Mouse (Mus musculus) heart, adult 2 months (tissue): ENCODE data around the gene Gm4131. TPM values are rescaled to one million over a fixed set of nuclear protein-coding genes. Genes with fewer than 3 reads are reported as not detected.
A peak's percentile ranks its signal among the peaks of the same experiment; 100 is the strongest.
"Not testable (repeated sequence)": the region's sequence is repeated elsewhere in the genome, so short reads cannot be mapped to it uniquely, and the experiment has no call there.

Source experiments
- DNase-seq, 2 experiments: peaks; one replicate each; pipeline ENCODE4 v3.0.0; 2021
- H3K27ac ChIP-seq: fragments of 200-600 bp; 2 replicates; pipeline ENCODE4 v1.8.1; 2022
- H3K27me3 ChIP-seq: fragments of 200-500 bp; 2 replicates; pipeline ENCODE4 v1.6.1; 2012; ENCODE audit warnings: mild to moderate bottlenecking, low read length, inconsistent platforms, mixed read lengths; ENCODE audit not compliant: control insufficient read depth, insufficient read depth
- H3K36me3 ChIP-seq: fragments of 200-500 bp; 2 replicates; pipeline ENCODE4 v1.6.1; 2012; ENCODE audit warnings: low read length, inconsistent platforms; ENCODE audit not compliant: control insufficient read depth, insufficient read depth
- H3K4me1 ChIP-seq: fragments of 200-500 bp; 2 replicates; pipeline ENCODE4 v1.6.1; 2011; ENCODE audit warnings: low read length; ENCODE audit not compliant: control insufficient read depth, insufficient read depth
- H3K4me3 ChIP-seq: fragments of 200-600 bp; 2 replicates; pipeline ENCODE4 v1.8.1; 2022
- H3K79me2 ChIP-seq: fragments of 200-500 bp; replicated peaks from 2 replicates; pipeline ENCODE4 v1.6.1; 2012; ENCODE audit warnings: mild to moderate bottlenecking, inconsistent platforms, low read length, moderate library complexity, mixed read lengths; ENCODE audit not compliant: control insufficient read depth, insufficient read depth
- H3K9ac ChIP-seq: fragments of 200-500 bp; 2 replicates; pipeline ENCODE4 v1.6.1; 2012; ENCODE audit warnings: low read depth, mild to moderate bottlenecking, control low read depth, inconsistent platforms, low read length, mixed read lengths
- CTCF ChIP-seq: fragments of 200-600 bp; IDR thresholded peaks from 2 replicates; pipeline ENCODE4 v1.8.1; 2022; ENCODE audit warnings: antibody characterized with exemption, mild to moderate bottlenecking, moderate library complexity
- EP300 ChIP-seq: fragments of 200-500 bp; IDR thresholded peaks from 2 replicates; pipeline ENCODE4 v1.6.1; 2011; ENCODE audit warnings: low read depth, low read length, control low read depth; ENCODE audit not compliant: insufficient read depth
- POLR2A ChIP-seq: fragments of 200-500 bp; IDR thresholded peaks from 2 replicates; pipeline ENCODE4 v1.6.1; 2011; ENCODE audit warnings: mild to moderate bottlenecking, low read depth, low read length, control low read depth; ENCODE audit not compliant: insufficient read depth
- WGBS: fragments of 180-500 bp; shearing (Covaris S2); methylation state at CpG from one replicate; pipeline ENCODE4 v1.1.7; 2018; 5-methylcytosine and 5-hydroxymethylcytosine counted together
- intact Hi-C: fragments of 180-260 bp; cut with DNase I; formaldehyde crosslinking; loops from one replicate; pipeline ENCODE4 v1.15.1; 2025
- long read RNA-seq: library from polyadenylated mRNA; stranded (forward); transcript quantifications from one replicate; pipeline ENCODE4 v2.0.0, GENCODE M21; 2021
- polyA plus RNA-seq: library from polyadenylated mRNA; depleted of rRNA; stranded (reverse); fragments of >200 nt; gene quantifications from 2 replicates; pipeline ENCODE4 v1.2.3, GENCODE M21; 2012; rRNA removed
- total RNA-seq, 2 experiments: library from RNA; stranded (reverse); gene quantifications; 2 replicates each; pipeline ENCODE4 v1.2.3; 2021

The Gm4131 gene
- not detected for total RNA-seq
- polyA plus RNA-seq, result not detected in 2 replicates
- long read RNA-seq, result 0 reads

DNA sequence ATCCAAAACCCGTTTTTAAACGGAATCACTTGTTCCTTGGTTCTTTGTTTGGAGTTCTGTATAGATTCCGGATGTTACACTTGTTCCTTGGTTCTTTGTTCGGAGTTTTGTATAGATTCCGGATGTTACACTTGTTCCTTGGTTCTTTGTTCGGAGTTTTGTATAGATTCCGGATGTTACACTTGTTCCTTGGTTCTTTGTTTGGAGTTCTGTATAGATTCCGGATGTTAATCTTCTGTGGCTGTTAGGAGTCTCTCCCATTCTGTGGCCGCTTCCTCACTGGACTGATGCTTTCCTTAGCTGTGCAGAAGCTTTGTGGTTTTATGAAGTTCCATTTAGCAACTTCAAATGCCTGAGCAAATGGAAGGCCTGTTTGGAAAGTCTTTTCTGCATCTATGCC, at the start of gene Gm4131:
Gene Gm4131, minus strand, starts transcription at position 101 of the 400 bp plus-strand sequence.
- H3K79me2 ChIP-seq, H3K4me1 ChIP-seq, H3K27me3 ChIP-seq, H3K9ac ChIP-seq, H3K27ac ChIP-seq, H3K36me3 ChIP-seq, DNase-seq, intact Hi-C loops, H3K4me3 ChIP-seq: not testable (repeated sequence)
- WGBS, result 85% methylated on average over 9 of the region's 9 CpGs

- H3K4me1 ChIP-seq, result no peaks in the 10 kb centered on the region
- no peak overlapping the region for H3K9ac ChIP-seq
- H3K36me3 ChIP-seq, result no peaks in the 10 kb centered on the region
- TF ChIP-seq EP300, result no peak
- no peak for TF ChIP-seq POLR2A
- TF ChIP-seq CTCF, result no peak
- no peak for DNase-seq
- intact Hi-C loops, result loop anchor here (5.0 kb wide), 1 partner anchor 118 kb away; no protein-coding TSS in a partner anchor
- H3K27ac ChIP-seq, result no peak overlapping the region
- no peaks in the 10 kb centered on the region for H3K79me2 ChIP-seq
- H3K27me3 ChIP-seq, result no peaks in the 10 kb centered on the region
- H3K4me3 ChIP-seq, result no peak overlapping the region
- 62% methylated on average over 3 of the region's 3 CpGs for WGBS
Observed at GRCm38 (mm10) chr14:62609904-62610303, 43.2 kb upstream of the Gm4131 start.

GRCm38 (mm10) chr14:62607791-62608196, 41.1 kb upstream of the Gm4131 start:
- Histone ChIP-seq H3K27ac (no peak overlapping the region), H3K4me1 (no peaks in the 10 kb centered on the region), H3K4me3 (no peak overlapping the region), H3K79me2 (no peaks in the 10 kb centered on the region), H3K9ac (no peak overlapping the region), H3K27me3 (no peaks in the 10 kb centered on the region), H3K36me3 (no peaks in the 10 kb centered on the region)
- 72% methylated on average over 8 of the region's 8 CpGs for WGBS
- no peak for DNase-seq
- intact Hi-C loops, result loop anchor here (5.0 kb wide), 1 partner anchor 115 kb away; no protein-coding TSS in a partner anchor
- TF ChIP-seq EP300, result no peak
- TF ChIP-seq CTCF, result peak; percentile 32
- TF ChIP-seq POLR2A, result no peak

GRCm38 (mm10) chr14:62602869-62603268, 36.1 kb upstream of the Gm4131 start:
- H3K9ac ChIP-seq, result no peak overlapping the region
- no peaks in the 10 kb centered on the region for H3K36me3 ChIP-seq
- no peaks in the 10 kb centered on the region for H3K4me1 ChIP-seq
- H3K4me3 ChIP-seq, result no peak overlapping the region
- TF ChIP-seq EP300 (no peak), POLR2A (no peak), CTCF (no peak)
- DNase-seq, result no peak
- intact Hi-C loops, result no loop called here
- 96% methylated on average over 1 of the region's 1 CpGs for WGBS
- H3K27ac ChIP-seq, result no peak overlapping the region
- no peaks in the 10 kb centered on the region for H3K79me2 ChIP-seq
- no peaks in the 10 kb centered on the region for H3K27me3 ChIP-seq

DNA sequence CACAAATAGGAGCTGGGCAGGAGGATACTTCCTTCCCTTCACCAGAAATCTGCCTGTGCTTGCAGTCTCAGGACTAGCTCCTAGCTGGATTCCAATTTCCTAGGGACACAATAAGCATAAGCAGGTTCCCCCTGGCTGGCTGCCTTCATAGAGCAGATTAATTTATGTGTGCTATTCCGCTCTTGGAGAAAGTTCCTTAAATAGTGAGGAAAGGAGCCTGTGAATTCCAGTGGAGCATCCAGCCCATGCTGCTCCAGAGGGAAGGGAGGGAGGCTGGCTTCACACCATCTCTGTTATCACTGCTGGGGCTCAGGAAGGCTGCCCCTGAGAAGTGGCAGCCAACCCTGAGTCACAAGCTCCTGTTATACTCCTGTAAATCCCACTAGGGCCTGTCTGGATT, 35.5 kb upstream of the Gm4131 start:
- intact Hi-C loops, result no loop called here
- no peaks in the 10 kb centered on the region for H3K4me1 ChIP-seq
- H3K36me3 ChIP-seq, result no peaks in the 10 kb centered on the region
- no peak for DNase-seq
- TF ChIP-seq CTCF (no peak), EP300 (no peak)
- WGBS, result 31% methylated on average over 1 of the region's 1 CpGs
- no peaks in the 10 kb centered on the region for H3K27me3 ChIP-seq
- H3K4me3 ChIP-seq, result no peak overlapping the region
- H3K79me2 ChIP-seq, result no peaks in the 10 kb centered on the region
- H3K9ac ChIP-seq, result no peak overlapping the region
- no peak overlapping the region for H3K27ac ChIP-seq

DNA sequence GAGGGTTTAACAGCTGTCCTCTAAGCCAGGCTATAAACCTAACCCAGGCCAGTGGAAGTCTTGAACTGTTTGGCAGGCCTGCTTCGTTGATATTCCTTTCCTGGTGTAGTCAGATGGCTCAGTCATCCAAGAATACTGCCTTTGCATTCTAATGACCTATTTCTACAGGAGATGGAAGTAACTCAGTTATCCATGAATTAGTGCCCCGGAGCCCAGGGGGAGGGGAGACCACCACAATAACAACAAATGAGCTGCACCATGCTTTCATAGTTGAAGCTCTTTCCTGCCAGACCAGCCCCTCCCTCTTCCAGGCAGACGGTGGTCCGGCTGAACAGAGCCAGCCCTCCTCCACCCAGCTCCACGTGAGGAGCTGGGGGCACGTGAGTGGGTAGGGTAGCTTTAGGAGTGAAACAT, 33.4 kb upstream of the Gm4131 start:
- H3K27ac ChIP-seq, result no peak overlapping the region
- intact Hi-C loops, result no loop called here
- 81% methylated on average over 6 of the region's 6 CpGs for WGBS

More for the DNA sequence above, 33.4 kb upstream of the Gm4131 start:
- TF ChIP-seq EP300 (no peak), CTCF (no peak), POLR2A (no peak)
- no peak overlapping the region for H3K4me3 ChIP-seq
- DNase-seq, result no peak
- H3K9ac ChIP-seq, result no peak overlapping the region
- H3K27me3 ChIP-seq, result no peaks in the 10 kb centered on the region
- H3K36me3 ChIP-seq, result no peaks in the 10 kb centered on the region
- H3K4me1 ChIP-seq, result no peaks in the 10 kb centered on the region
- H3K79me2 ChIP-seq, result no peaks in the 10 kb centered on the region
